Mouse (Mus musculus) heart, embryonic 11.5 days (tissue): ENCODE data around the gene Rccd1. TPM values are rescaled to one million over a fixed set of nuclear protein-coding genes. Genes with fewer than 3 reads are reported as not detected.
"Not testable (repeated sequence)": the region's sequence is repeated elsewhere in the genome, so short reads cannot be mapped to it uniquely, and the experiment has no call there.

ENCODE experiments used
- ATAC-seq: fragments of 200-750 bp; cut with Nextera tagmentation; replicated peaks from 2 replicates; pipeline ENCODE4 v1.8.0; 2017; ENCODE audit warnings: moderate library complexity; ENCODE audit not compliant: insufficient number of reproducible peaks, low FRiP score, low TSS enrichment
- H3K27ac ChIP-seq: fragments of 300-500 bp; sonication (generic); 2 replicates; pipeline ENCODE4 v1.5.1; 2014; ENCODE audit warnings: mild to moderate bottlenecking, low read depth, low read length
- H3K27me3 ChIP-seq: fragments of 300-500 bp; sonication (generic); 2 replicates; pipeline ENCODE4 v1.6.1; 2014; ENCODE audit warnings: mild to moderate bottlenecking, low read length, mixed read lengths; ENCODE audit not compliant: control insufficient read depth, insufficient read depth
- H3K36me3 ChIP-seq: fragments of 300-500 bp; sonication (generic); 2 replicates; pipeline ENCODE4 v1.6.1; 2014; ENCODE audit warnings: mild to moderate bottlenecking, low read length, moderate library complexity, mixed read lengths; ENCODE audit not compliant: control insufficient read depth, insufficient read depth
- H3K4me1 ChIP-seq: fragments of 300-500 bp; sonication (generic); 2 replicates; pipeline ENCODE4 v1.6.1; 2014; ENCODE audit warnings: low read length; ENCODE audit not compliant: control insufficient read depth, insufficient read depth
- H3K4me2 ChIP-seq: fragments of 300-500 bp; sonication (generic); 2 replicates; pipeline ENCODE4 v1.6.1; 2014; ENCODE audit warnings: mild to moderate bottlenecking, moderate library complexity
- H3K4me3 ChIP-seq: fragments of 300-500 bp; sonication (generic); 2 replicates; pipeline ENCODE4 v1.5.1; 2014; ENCODE audit warnings: low read depth, low read length
- H3K9ac ChIP-seq: fragments of 300-500 bp; sonication (generic); 2 replicates; pipeline ENCODE4 v1.6.1; 2014; ENCODE audit warnings: mild to moderate bottlenecking, low read depth, low read length, moderate library complexity
- H3K9me3 ChIP-seq: fragments of 300-500 bp; sonication (generic); replicated peaks from 2 replicates; pipeline ENCODE4 v1.6.1; 2016; ENCODE audit warnings: low read length; ENCODE audit not compliant: control insufficient read depth
- WGBS: fragments of 180-500 bp; shearing (Covaris S2); extraction: QIAGEN DNeasy Blood & Tissue Kit; methylation state at CpG from one replicate; pipeline ENCODE4 v1.1.7; 2014; ENCODE audit not compliant: insufficient replicate concordance; 5-methylcytosine and 5-hydroxymethylcytosine counted together
- polyA plus RNA-seq: library from polyadenylated mRNA; unstranded; fragments of >200 nt; fragmentation: Nextera tagmentation; extraction: Ambion mirVana; gene quantifications from 2 replicates; pipeline ENCODE4 v1.2.1, GENCODE M21; 2014

Rccd1 gene
- polyA plus RNA-seq, 1 experiment from 2014 or later, result 8.9 TPM

- H3K9ac ChIP-seq, result no peak overlapping the region
- H3K36me3 ChIP-seq, result peaks cover 38% of the 10 kb centered on the region
- H3K4me1 ChIP-seq, result peaks cover 9% of the 10 kb centered on the region; the same call in 1 of the 2 replicates
- 94% methylated on average over 19 of the region's 19 CpGs for WGBS
- no peak overlapping the region for H3K4me2 ChIP-seq
- no peaks in the 10 kb centered on the region for H3K9me3 ChIP-seq
- H3K4me3 ChIP-seq, result no peak overlapping the region
- ATAC-seq, result no peak
- H3K27me3 ChIP-seq, result no peaks in the 10 kb centered on the region
- H3K27ac ChIP-seq, result no peak overlapping the region
Observed at GRCm38 (mm10) chr7:80326076-80326475, 1.8 kb upstream of the Rccd1 start.

- Histone ChIP-seq H3K4me2 (no peak overlapping the region), H3K4me3 (no peak overlapping the region), H3K4me1 (peaks cover 9% of the 10 kb centered on the region; the same call in 1 of the 2 replicates), H3K36me3 (peaks cover 41% of the 10 kb centered on the region), H3K9me3 (no peaks in the 10 kb centered on the region), H3K9ac (no peak overlapping the region), H3K27ac (no peak overlapping the region), H3K27me3 (no peaks in the 10 kb centered on the region)
- no peak for ATAC-seq
- WGBS, result 91% methylated on average over 16 of the region's 16 CpGs
Observed at GRCm38 (mm10) chr7:80325292-80325868, 1.1 kb upstream of the Rccd1 start.

GRCm38 (mm10) chr7:80324816-80325119, 514 bp upstream of the Rccd1 start:
- 55% methylated on average over 5 of the region's 5 CpGs for WGBS
- peak overlapping the region; percentile 69; the same call in 1 of the 2 replicates for H3K4me3 ChIP-seq
- H3K4me1 ChIP-seq, result peaks cover 12% of the 10 kb centered on the region; the same call in 1 of the 2 replicates
- ATAC-seq, H3K27me3 ChIP-seq, H3K9me3 ChIP-seq: not testable (repeated sequence)
- peaks cover 37% of the 10 kb centered on the region for H3K36me3 ChIP-seq
- H3K4me2 ChIP-seq, result peak overlapping the region; percentile 94
- peak overlapping the region; percentile 80; the same call in 1 of the 2 replicates for H3K9ac ChIP-seq
- H3K27ac ChIP-seq, result peak overlapping the region; percentile 87; the same call in 1 of the 2 replicates

GRCm38 (mm10) chr7:80323336-80323735, 918 bp downstream of the Rccd1 start:
- ATAC-seq, result no peak
- WGBS, result 19% methylated on average over 8 of the region's 8 CpGs
- Histone ChIP-seq H3K9ac (peak overlapping the region; percentile 80), H3K4me1 (peaks cover 19% of the 10 kb centered on the region), H3K9me3 (no peaks in the 10 kb centered on the region), H3K4me2 (peak overlapping the region; percentile 94), H3K36me3 (peaks cover 25% of the 10 kb centered on the region), H3K4me3 (peak overlapping the region; percentile 69), H3K27me3 (no peaks in the 10 kb centered on the region), H3K27ac (peak overlapping the region; percentile 87; the same call in 1 of the 2 replicates)

- peaks cover 16% of the 10 kb centered on the region for H3K36me3 ChIP-seq
- H3K9me3 ChIP-seq, result no peaks in the 10 kb centered on the region
- H3K27ac ChIP-seq, result peak overlapping the region; percentile 64
- no peak overlapping the region for H3K4me3 ChIP-seq
- no peak overlapping the region for H3K4me2 ChIP-seq
- WGBS, result 79% methylated on average over 19 of the region's 19 CpGs
- ATAC-seq, result no peak
- no peaks in the 10 kb centered on the region for H3K27me3 ChIP-seq
- peak overlapping the region; percentile 49; the same call in 1 of the 2 replicates for H3K9ac ChIP-seq
- peaks cover 19% of the 10 kb centered on the region for H3K4me1 ChIP-seq
Observed at GRCm38 (mm10) chr7:80319846-80320496, 4.3 kb downstream of the Rccd1 start.

- no peak overlapping the region for H3K27ac ChIP-seq
Observed at GRCm38 (mm10) chr7:80318670-80319069, 5.6 kb downstream of the Rccd1 start.

GRCm38 (mm10) chr7:80317439-80318115, 6.7 kb downstream of the Rccd1 start:
- no peaks in the 10 kb centered on the region for H3K27me3 ChIP-seq
- peaks cover 9% of the 10 kb centered on the region; the same call in 1 of the 2 replicates for H3K4me1 ChIP-seq
- 64% methylated on average over 1 of the region's 1 CpGs for WGBS
- no peak overlapping the region for H3K4me2 ChIP-seq
- H3K9me3 ChIP-seq, result no peaks in the 10 kb centered on the region
- no peak overlapping the region for H3K4me3 ChIP-seq
- no peak overlapping the region for H3K27ac ChIP-seq
- no peak for ATAC-seq
- no peak overlapping the region for H3K9ac ChIP-seq
- H3K36me3 ChIP-seq, result peaks cover 38% of the 10 kb centered on the region

More at GRCm38 (mm10) chr7:80318670-80319069, 5.6 kb downstream of the Rccd1 start:
- H3K9ac ChIP-seq, result no peak overlapping the region; the same call in 1 of the 2 replicates
- H3K9me3 ChIP-seq, result no peaks in the 10 kb centered on the region
- H3K27me3 ChIP-seq, result no peaks in the 10 kb centered on the region
- peaks cover 19% of the 10 kb centered on the region for H3K4me1 ChIP-seq
- H3K4me3 ChIP-seq, result no peak overlapping the region
- peaks cover 27% of the 10 kb centered on the region for H3K36me3 ChIP-seq
- no peak for ATAC-seq
- H3K4me2 ChIP-seq, result no peak overlapping the region
- WGBS, result 84% methylated on average over 4 of the region's 4 CpGs

- Histone ChIP-seq H3K27me3 (no peaks in the 10 kb centered on the region), H3K9me3 (no peaks in the 10 kb centered on the region), H3K9ac (no peak overlapping the region), H3K4me3 (no peak overlapping the region), H3K4me2 (no peak overlapping the region), H3K4me1 (peaks cover 9% of the 10 kb centered on the region; the same call in 1 of the 2 replicates), H3K36me3 (peaks cover 45% of the 10 kb centered on the region), H3K27ac (no peak overlapping the region)
- WGBS, result 77% methylated on average over 2 of the region's 2 CpGs
- no peak for ATAC-seq
Observed at GRCm38 (mm10) chr7:80315733-80316132, 8.5 kb downstream of the Rccd1 start.
